Mouse (Mus musculus): ENCODE data around the gene Chrna10.

- TF ChIP-seq FLI1 (IDR thresholded peaks at IDR 0.05; ENCODE audit: low read length) (no peak), GATA1 (IDR thresholded peaks at IDR 0.05; ENCODE audit: borderline replicate concordance, low read length) (no peak)
These were observed 12.5 kb downstream of the Chrna10 start for GRCm38 (mm10) chr7:102104126-102104525.

All from megakaryocyte, embryonic 14.5 days (primary cell).